Mouse (Mus musculus) stomach, embryonic 14.5 days (tissue): ENCODE results near the gene Baiap2l2. TPM values are rescaled to one million over a fixed set of nuclear protein-coding genes. Genes with fewer than 3 reads are reported as not detected.

ENCODE experiments used
- ATAC-seq: fragments of 200-750 bp; cut with Nextera tagmentation; 2 replicates; pipeline ENCODE4 v1.8.0; 2017; ENCODE audit warnings: low read depth, moderate TSS enrichment; ENCODE audit not compliant: insufficient number of reproducible peaks, insufficient read depth, low FRiP score
- H3K27ac ChIP-seq: fragments of 300-500 bp; sonication (generic); 2 replicates; pipeline ENCODE4 v1.5.1; 2014; ENCODE audit warnings: mild to moderate bottlenecking, low read length, moderate library complexity, mixed read lengths
- H3K27me3 ChIP-seq: fragments of 300-500 bp; sonication (generic); 2 replicates; pipeline ENCODE4 v1.6.1; 2014; ENCODE audit warnings: low read length, control low read depth, mixed read lengths; ENCODE audit not compliant: control insufficient read depth, insufficient read depth
- H3K36me3 ChIP-seq: fragments of 300-500 bp; sonication (generic); 2 replicates; pipeline ENCODE4 v1.6.1; 2014; ENCODE audit warnings: mild to moderate bottlenecking, control low read depth, low read length, moderate library complexity, mixed read lengths; ENCODE audit not compliant: control insufficient read depth, insufficient read depth
- H3K4me1 ChIP-seq: fragments of 300-500 bp; sonication (generic); 2 replicates; pipeline ENCODE4 v1.6.1; 2014; ENCODE audit warnings: low read length, control low read depth, mixed read lengths; ENCODE audit not compliant: control insufficient read depth, insufficient read depth
- H3K4me2 ChIP-seq: fragments of 300-500 bp; sonication (generic); replicated peaks from 2 replicates; pipeline ENCODE4 v1.6.1; 2014; ENCODE audit warnings: low read depth, low read length, control low read depth
- H3K4me3 ChIP-seq: fragments of 300-500 bp; sonication (generic); 2 replicates; pipeline ENCODE4 v1.5.1; 2014; ENCODE audit warnings: low read depth, low read length, control low read depth
- H3K9ac ChIP-seq: fragments of 300-500 bp; sonication (generic); replicated peaks from 2 replicates; pipeline ENCODE4 v1.6.1; 2014; ENCODE audit warnings: low read depth, mild to moderate bottlenecking, control low read depth, low read length, moderate library complexity, mixed read lengths
- H3K9me3 ChIP-seq: fragments of 300-500 bp; sonication (generic); 2 replicates; pipeline ENCODE4 v1.6.1; 2016; ENCODE audit warnings: low read depth, low read length, control low read depth; ENCODE audit not compliant: control insufficient read depth
- WGBS: fragments of 180-500 bp; shearing (Covaris S2); extraction: QIAGEN DNeasy Blood & Tissue Kit; methylation state at CpG from one replicate; pipeline ENCODE4 v1.1.7; 2014; 5-methylcytosine and 5-hydroxymethylcytosine counted together
- polyA plus RNA-seq: library from polyadenylated mRNA; unstranded; fragments of >200 nt; fragmentation: Nextera tagmentation; extraction: Ambion mirVana; gene quantifications from 2 replicates; pipeline ENCODE4 v1.2.1, GENCODE M21; 2014

The Baiap2l2 gene
- polyA plus RNA-seq, 1 experiment from 2014 or later, result 5.9 TPM

GRCm38 (mm10) chr15:79326971-79327961 is 41.9 kb upstream of the Baiap2l2 start:
- Histone ChIP-seq H3K4me2 (peak overlapping the region; percentile 81), H3K9ac (peak overlapping the region; percentile 57), H3K9me3 (no peaks in the 10 kb centered on the region), H3K4me1 (peaks cover 23% of the 10 kb centered on the region; the same call in 1 of the 2 replicates), H3K27me3 (no peaks in the 10 kb centered on the region), H3K4me3 (peak overlapping the region; percentile 55), H3K36me3 (no peaks in the 10 kb centered on the region), H3K27ac (peak overlapping the region; percentile 96)
- 8% methylated on average over 20 of the region's 20 CpGs for WGBS
- ATAC-seq, result peak; percentile 51; the same call in 1 of the 2 replicates

DNA sequence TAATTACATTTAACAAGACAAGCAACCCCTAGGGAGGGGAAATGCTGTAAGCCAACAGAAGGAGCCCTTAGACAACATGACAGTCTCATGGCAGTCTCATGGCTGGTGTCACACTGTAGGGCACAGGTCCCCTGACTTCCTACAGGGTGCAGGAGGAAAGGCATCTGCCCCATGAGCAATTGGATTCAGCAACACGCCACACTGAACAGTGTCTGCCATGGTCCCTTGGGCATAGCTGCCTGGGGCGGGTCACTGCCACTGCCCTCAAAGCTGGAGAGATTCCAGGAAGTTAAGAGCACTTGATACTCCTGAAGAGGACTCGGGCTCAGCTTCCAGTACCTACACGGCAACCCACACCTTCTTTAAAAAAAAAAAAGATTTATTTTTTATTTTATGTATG is 40.9 kb upstream of the Baiap2l2 start:
- Histone ChIP-seq H3K4me3 (no peak overlapping the region), H3K36me3 (no peaks in the 10 kb centered on the region), H3K9ac (no peak overlapping the region), H3K4me1 (peaks cover 25% of the 10 kb centered on the region; the same call in 1 of the 2 replicates), H3K9me3 (no peaks in the 10 kb centered on the region), H3K4me2 (peak overlapping the region; percentile 81; the same call in 1 of the 2 replicates), H3K27me3 (no peaks in the 10 kb centered on the region), H3K27ac (peak overlapping the region; percentile 56; the same call in 1 of the 2 replicates)
- ATAC-seq, result no peak
- 68% methylated on average over 4 of the region's 4 CpGs for WGBS

DNA sequence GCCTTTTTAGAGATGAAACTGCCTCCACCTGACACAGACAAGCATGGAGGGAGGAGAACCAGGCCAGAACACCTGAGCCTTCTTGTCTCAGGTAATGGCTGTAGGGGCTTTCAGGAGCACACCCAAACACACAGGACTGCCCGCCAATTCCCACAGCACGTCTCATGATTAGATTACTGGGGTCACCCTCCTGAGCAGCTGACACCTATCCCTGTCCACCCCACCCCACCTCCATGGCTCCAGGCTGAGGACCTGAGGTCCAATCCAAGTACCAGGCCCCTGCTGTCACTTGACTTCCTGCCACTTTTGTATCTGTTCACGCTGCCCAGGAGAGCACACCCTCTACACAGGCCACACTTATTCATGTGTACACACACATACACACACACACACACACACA is 40.4 kb upstream of the Baiap2l2 start:
- peaks cover 25% of the 10 kb centered on the region; the same call in 1 of the 2 replicates for H3K4me1 ChIP-seq

DNA sequence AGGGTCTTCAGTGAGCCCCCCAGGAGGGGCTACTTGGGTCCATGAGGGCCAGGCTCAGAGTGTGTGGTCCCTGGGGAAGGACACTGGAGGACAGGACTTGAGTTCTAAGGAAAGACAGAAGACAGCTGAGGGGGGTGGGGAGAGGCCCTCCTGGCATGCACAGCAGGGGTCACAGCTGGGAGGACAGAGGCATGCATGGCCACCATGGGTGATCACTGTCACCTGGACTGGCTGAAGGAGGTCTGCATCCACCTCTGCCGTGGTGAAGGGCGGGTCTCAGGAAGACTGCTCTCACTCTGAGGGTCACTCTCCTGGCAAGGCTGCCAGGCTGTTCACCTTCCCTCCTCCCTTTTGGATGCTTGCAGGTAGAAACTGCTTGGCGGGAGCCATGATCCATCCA is 39.0 kb upstream of the Baiap2l2 start:
- Histone ChIP-seq H3K27me3 (no peaks in the 10 kb centered on the region), H3K4me1 (peaks cover 25% of the 10 kb centered on the region; the same call in 1 of the 2 replicates), H3K27ac (no peak overlapping the region; the same call in 1 of the 2 replicates), H3K4me3 (no peak overlapping the region), H3K9ac (no peak overlapping the region), H3K4me2 (no peak overlapping the region), H3K36me3 (no peaks in the 10 kb centered on the region), H3K9me3 (no peaks in the 10 kb centered on the region)
- whole genome bisulfite sequencing, result 79% methylated on average over 3 of the region's 3 CpGs
- no peak for ATAC-seq

More for the DNA sequence above, 40.4 kb upstream of the Baiap2l2 start:
- no peak overlapping the region for H3K9ac ChIP-seq
- H3K27me3 ChIP-seq, result no peaks in the 10 kb centered on the region
- no peak overlapping the region for H3K4me3 ChIP-seq
- no peak overlapping the region for H3K4me2 ChIP-seq
- no peaks in the 10 kb centered on the region for H3K36me3 ChIP-seq
- ATAC-seq, result no peak
- H3K9me3 ChIP-seq, result no peaks in the 10 kb centered on the region
- 46% methylated on average over 3 of the region's 3 CpGs for WGBS
- peak overlapping the region; percentile 52 for H3K27ac ChIP-seq

GRCm38 (mm10) chr15:79323791-79324155 is 38.4 kb upstream of the Baiap2l2 start:
- no peak for ATAC-seq
- H3K4me2 ChIP-seq, result no peak overlapping the region

GRCm38 (mm10) chr15:79322991-79323790 is 37.9 kb upstream of the Baiap2l2 start:
- Histone ChIP-seq H3K36me3 (no peaks in the 10 kb centered on the region), H3K27ac (peak overlapping the region; percentile 72; the same call in 1 of the 2 replicates), H3K27me3 (no peaks in the 10 kb centered on the region), H3K9me3 (no peaks in the 10 kb centered on the region), H3K4me2 (no peak overlapping the region), H3K4me1 (peaks cover 25% of the 10 kb centered on the region; the same call in 1 of the 2 replicates), H3K4me3 (no peak overlapping the region), H3K9ac (no peak overlapping the region)
- WGBS, result 73% methylated on average over 6 of the region's 6 CpGs
- no peak for ATAC-seq

More at GRCm38 (mm10) chr15:79323791-79324155, 38.4 kb upstream of the Baiap2l2 start:
- Histone ChIP-seq H3K27ac (no peak overlapping the region; the same call in 1 of the 2 replicates), H3K9ac (no peak overlapping the region), H3K27me3 (no peaks in the 10 kb centered on the region), H3K36me3 (no peaks in the 10 kb centered on the region), H3K9me3 (no peaks in the 10 kb centered on the region), H3K4me3 (no peak overlapping the region), H3K4me1 (peaks cover 25% of the 10 kb centered on the region; the same call in 1 of the 2 replicates)
- 77% methylated on average over 4 of the region's 4 CpGs for WGBS

DNA sequence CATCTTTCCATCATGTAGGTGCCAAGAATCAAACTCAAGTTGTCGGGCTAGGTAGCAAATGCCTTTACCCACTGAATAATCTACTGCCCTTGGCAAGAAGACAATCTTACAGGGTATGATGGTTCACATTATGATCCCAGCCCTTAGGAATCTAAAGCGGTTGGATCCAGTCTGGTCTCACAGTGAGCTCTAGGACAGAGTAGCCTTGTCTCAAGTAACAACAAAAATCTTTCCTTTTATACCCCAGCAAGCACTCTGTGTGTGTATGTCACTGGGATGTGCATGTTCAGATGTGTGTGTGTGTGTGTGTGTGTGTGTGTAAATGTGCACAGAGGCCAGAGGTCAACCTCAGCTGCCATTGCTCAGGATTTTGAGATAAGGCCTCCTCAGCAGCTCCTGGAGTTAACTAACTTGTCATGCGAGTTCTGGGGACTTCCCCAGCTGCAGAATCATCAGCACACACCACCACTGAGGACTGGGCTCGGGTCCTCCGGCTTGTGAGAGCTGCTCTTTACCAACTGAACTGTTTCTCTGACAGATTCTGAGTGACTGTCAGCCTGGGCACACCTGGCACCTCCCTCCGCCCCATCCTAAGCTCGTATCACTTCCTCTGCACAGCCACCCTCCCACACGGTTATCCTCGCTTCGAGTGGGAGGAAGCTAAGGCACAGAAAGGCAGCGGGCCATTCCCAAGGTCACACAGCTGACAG is 37.1 kb upstream of the Baiap2l2 start:
- Histone ChIP-seq H3K27ac (peak overlapping the region; percentile 72; the same call in 1 of the 2 replicates), H3K36me3 (no peaks in the 10 kb centered on the region), H3K4me1 (peaks cover 24% of the 10 kb centered on the region; the same call in 1 of the 2 replicates), H3K27me3 (no peaks in the 10 kb centered on the region), H3K4me3 (no peak overlapping the region), H3K9me3 (no peaks in the 10 kb centered on the region), H3K4me2 (no peak overlapping the region), H3K9ac (no peak overlapping the region)
- WGBS, result 48% methylated on average over 11 of the region's 11 CpGs
- no peak for ATAC-seq
